Comparison of ENCODE assay signal across 8 mouse cellular contexts in genomic region chr14:19839600-19840332, GRCm38 (mm10). TPM values are rescaled to one million over a fixed set of nuclear protein-coding genes. Genes with fewer than 3 reads are reported as not detected.
DNase-seq lines count a peak whose midpoint lies in the region; ATAC-seq and TF ChIP-seq lines count a peak whose summit lies in the region.

No protein-coding gene starts in this region.

- no peaks in the 10 kb centered on the region; the same call in 1 of the 2 replicates for H3K4me1 ChIP-seq in lung, embryonic 15.5 days
- H3K4me1 ChIP-seq in olfactory bulb, adult 2 months (ENCODE audit: control insufficient read depth, insufficient read depth, low read length): peaks cover 3% of the 10 kb centered on the region; the same call in 1 of the 2 replicates

- peak overlapping the region; percentile 26 for H3K4me3 ChIP-seq in lung, embryonic 15.5 days
- H3K4me3 ChIP-seq in olfactory bulb, adult 2 months (ENCODE audit: insufficient read depth, low read depth, low read length): peak overlapping the region; percentile 13; the same call in 1 of the 2 replicates

- no peak overlapping the region for H3K27ac ChIP-seq in lung, embryonic 15.5 days
- no peak overlapping the region for H3K27ac ChIP-seq in olfactory bulb, adult 2 months (ENCODE audit: insufficient read depth, low read depth, low read length)

- H3K9me3 ChIP-seq in lung, embryonic 15.5 days: no peaks in the 10 kb centered on the region

- H3K9ac ChIP-seq in lung, embryonic 15.5 days: peak overlapping the region; percentile 32; the same call in 1 of the 2 replicates

- H3K27me3 ChIP-seq in lung, embryonic 15.5 days: no peaks in the 10 kb centered on the region

- WGBS in lung, embryonic 15.5 days: 23% methylated on average over 15 of the region's 15 CpGs
- 20% methylated on average over 15 of the region's 15 CpGs for WGBS in olfactory bulb, adult 2 months

- TF ChIP-seq CTCF in olfactory bulb, adult 2 months (IDR thresholded peaks at IDR 0.05; ENCODE audit: insufficient read depth, low read depth, low read length): peak; percentile 60; the same call in 1 of the 2 replicates

- H3K36me3 ChIP-seq in lung, embryonic 15.5 days: no peaks in the 10 kb centered on the region

- peak; percentile 37 for DNase-seq in Muller cell, postnatal 12 days (ENCODE audit: inconsistent ontology term)
- DNase-seq in cerebellum, adult 8-10 months: peak; percentile 73
- peak; percentile 64 for DNase-seq in forelimb bud, embryonic 11.5 days (ENCODE audit: low read depth, low spot score)
- DNase-seq in heart, postnatal 4 days: peak; percentile 76
- DNase-seq in layer of hippocampus, adult 8-10 months (ENCODE audit: low spot score in 2 of 2): peak; percentile 40 to 82
- DNase-seq in thymus, postnatal 4 days: peak; percentile 85

- no peak for TF ChIP-seq POLR2A in olfactory bulb, adult 2 months (IDR thresholded peaks at IDR 0.05; ENCODE audit: insufficient read depth, low read depth, low read length)

- no peak for ATAC-seq in lung, embryonic 15.5 days (ENCODE audit: borderline replicate concordance, extremely low read depth, low FRiP score, low TSS enrichment)

- H3K4me2 ChIP-seq in lung, embryonic 15.5 days: peak overlapping the region; percentile 50

RNA-seq across cellular contexts. Expression of gene Rtraf, which starts 16.1 kb away (rescaled TPM):
- total RNA-seq in heart, postnatal 4 days (2021): 10 to 100 TPM; 83.7 to 84.1 TPM
- total RNA-seq in layer of hippocampus, adult 8-10 months (2022): 10 to 100 TPM; 50.4 to 57.2 (median 54.8) TPM
- 202 and 204 TPM in 2 replicates for polyA plus RNA-seq in lung, embryonic 15.5 days (2015; fragmentation: Nextera tagmentation; extraction: Ambion mirVana)
- polyA plus RNA-seq in olfactory bulb, adult 2 months (2012; ENCODE audit: insufficient read depth, insufficient read length, low replicate concordance, missing spikeins): not detected in 2 replicates
